Mouse (Mus musculus) limb, embryonic 14.5 days (tissue): Measurements from ENCODE around the gene Mars. TPM values are rescaled to one million over a fixed set of nuclear protein-coding genes. Genes with fewer than 3 reads are reported as not detected.
"Not testable (repeated sequence)": the region's sequence is repeated elsewhere in the genome, so short reads cannot be mapped to it uniquely, and the experiment has no call there.

Source experiments
- ATAC-seq: fragments of 200-750 bp; cut with Nextera tagmentation; 2 replicates; pipeline ENCODE4 v1.8.0; 2017; ENCODE audit warnings: low read depth, moderate number of reproducible peaks, moderate TSS enrichment; ENCODE audit not compliant: low FRiP score
- DNase-seq: peaks from one replicate; pipeline ENCODE4 v3.0.0-alpha.2; 2015; ENCODE audit warnings: low spot score
- H3K27ac ChIP-seq: fragments of 300-500 bp; sonication (generic); replicated peaks from 2 replicates; pipeline ENCODE4 v1.5.1; 2014; ENCODE audit warnings: low read depth, mild to moderate bottlenecking, low read length, moderate library complexity, mixed read lengths
- H3K27me3 ChIP-seq: fragments of 300-500 bp; sonication (generic); 2 replicates; pipeline ENCODE4 v1.6.1; 2014; ENCODE audit warnings: low read length, mixed read lengths; ENCODE audit not compliant: control insufficient read depth, insufficient read depth
- H3K36me3 ChIP-seq: fragments of 300-500 bp; sonication (generic); 2 replicates; pipeline ENCODE4 v1.6.1; 2014; ENCODE audit warnings: mild to moderate bottlenecking, low read length, moderate library complexity, mixed read lengths; ENCODE audit not compliant: control insufficient read depth, insufficient read depth
- H3K4me1 ChIP-seq: fragments of 300-500 bp; sonication (generic); 2 replicates; pipeline ENCODE4 v1.6.1; 2014; ENCODE audit warnings: antibody characterized with exemption, low read length, mixed read lengths; ENCODE audit not compliant: control insufficient read depth, insufficient read depth
- H3K4me2 ChIP-seq: fragments of 300-500 bp; sonication (generic); replicated peaks from 2 replicates; pipeline ENCODE4 v1.6.1; 2014; ENCODE audit warnings: low read depth, mild to moderate bottlenecking, low read length, moderate library complexity; ENCODE audit not compliant: severe bottlenecking
- H3K4me3 ChIP-seq: fragments of 300-500 bp; sonication (generic); replicated peaks from 2 replicates; pipeline ENCODE4 v1.5.1; 2014; ENCODE audit warnings: low read length
- H3K9ac ChIP-seq: fragments of 300-500 bp; sonication (generic); 2 replicates; pipeline ENCODE4 v1.6.1; 2014; ENCODE audit warnings: mild to moderate bottlenecking, low read depth, low read length, moderate library complexity; ENCODE audit not compliant: severe bottlenecking
- H3K9me3 ChIP-seq: fragments of 300-500 bp; sonication (generic); 2 replicates; pipeline ENCODE4 v1.6.1; 2016; ENCODE audit warnings: low read length; ENCODE audit not compliant: control insufficient read depth
- POLR2A ChIP-seq: fragments of 200-500 bp; IDR thresholded peaks from 2 replicates; pipeline ENCODE4 v1.8.0; 2012; ENCODE audit warnings: inconsistent platforms, mild to moderate bottlenecking, moderate library complexity, borderline replicate concordance; ENCODE audit not compliant: insufficient read depth, insufficient read length; ENCODE audit errors: extremely low read depth
- WGBS: fragments of 180-500 bp; shearing (Covaris S2); extraction: QIAGEN DNeasy Blood & Tissue Kit; methylation state at CpG from one replicate; pipeline ENCODE4 v1.1.7; 2014; 5-methylcytosine and 5-hydroxymethylcytosine counted together
- polyA plus RNA-seq, 2 experiments: library from polyadenylated mRNA; depleted of rRNA in 1 of 2; stranded (reverse) in 1 of 2; unstranded in 1 of 2; fragments of >200 nt; fragmentation: Nextera tagmentation in 1 of 2; extraction: Ambion mirVana in 1 of 2; gene quantifications; 2 replicates each; pipeline versions ENCODE4 v1.2.1 to v1.2.3; 2012 to 2014

Gene Mars
- polyA plus RNA-seq, 2 experiments = 79.8 to 114 TPM

DNA sequence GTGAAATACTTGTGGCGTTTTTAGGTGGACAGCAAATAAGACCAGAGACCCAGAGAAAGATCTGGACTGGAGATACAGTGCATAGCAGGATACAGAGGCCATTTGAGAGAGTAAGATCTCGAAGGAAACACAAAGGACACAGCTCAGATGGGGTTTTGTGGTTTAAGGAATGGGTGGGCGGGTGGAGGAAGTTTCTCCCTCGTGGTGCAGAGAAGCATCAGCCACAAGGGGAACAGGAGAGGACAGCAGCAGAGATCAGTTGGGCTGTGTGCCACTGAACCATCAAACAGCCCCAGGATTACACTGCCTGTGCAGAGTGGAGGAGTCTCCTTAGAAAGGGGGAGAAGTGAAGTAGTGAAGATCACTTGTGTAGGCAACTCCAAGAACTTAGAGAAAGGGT is 6.4 kb upstream of the Mars start:
- H3K4me2 ChIP-seq = no peak overlapping the region
- no peaks in the 10 kb centered on the region for H3K27me3 ChIP-seq
- WGBS = 41% methylated on average over 4 of the region's 4 CpGs
- TF ChIP-seq POLR2A = no peak
- no peaks in the 10 kb centered on the region for H3K36me3 ChIP-seq
- no peaks in the 10 kb centered on the region for H3K9me3 ChIP-seq
- DNase-seq (no peak), ATAC-seq (no peak)
- H3K4me1 ChIP-seq = no peaks in the 10 kb centered on the region
- H3K9ac ChIP-seq = no peak overlapping the region
- no peak overlapping the region for H3K4me3 ChIP-seq
- no peak overlapping the region for H3K27ac ChIP-seq

DNA sequence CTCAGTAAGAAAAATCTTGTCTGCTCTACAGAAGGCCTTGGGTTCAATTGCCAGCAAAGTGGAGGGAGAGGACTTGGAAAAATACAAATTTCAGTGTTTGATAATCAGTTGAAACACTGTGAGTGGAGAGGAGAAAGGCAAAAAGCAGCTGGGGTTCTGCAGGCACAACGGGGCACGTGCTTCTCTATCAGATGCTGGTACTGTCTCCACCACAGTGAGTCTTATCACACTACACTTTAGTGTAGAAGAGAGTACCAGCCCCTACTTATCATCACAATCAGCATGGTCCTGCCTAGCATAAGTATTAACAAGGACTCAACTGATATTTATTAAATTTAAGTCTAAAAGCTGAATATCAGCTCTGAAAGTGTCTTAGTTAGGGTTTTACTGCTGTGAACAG is 5.7 kb upstream of the Mars start:
- 77% methylated on average over 2 of the region's 2 CpGs for WGBS

DNA sequence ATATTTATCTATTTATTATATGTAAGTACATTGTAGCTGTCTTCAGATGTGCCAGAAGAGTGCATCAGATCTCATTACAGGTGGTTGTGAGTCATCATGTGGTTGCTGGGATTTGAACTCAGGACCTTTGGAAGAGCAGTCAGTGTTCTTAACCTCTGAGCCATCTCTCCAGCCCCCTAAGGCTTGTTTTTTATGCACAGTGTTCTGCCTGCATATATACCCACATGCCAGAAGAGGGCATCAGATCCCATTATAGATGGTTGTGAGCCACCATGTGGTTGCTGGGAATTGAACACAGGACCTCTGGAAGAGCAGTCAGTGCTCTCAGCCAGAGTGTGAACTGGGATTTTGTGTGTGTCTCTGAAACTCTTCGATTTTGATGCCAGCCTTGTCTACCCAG is 3.4 kb upstream of the Mars start:
- not testable (repeated sequence) for H3K4me3 ChIP-seq, H3K27ac ChIP-seq, H3K4me1 ChIP-seq, H3K9ac ChIP-seq, H3K36me3 ChIP-seq, H3K4me2 ChIP-seq, DNase-seq, H3K9me3 ChIP-seq, ATAC-seq, H3K27me3 ChIP-seq
- 83% methylated on average over 1 of the region's 1 CpGs for WGBS

More for the DNA sequence above, 5.7 kb upstream of the Mars start:
- TF ChIP-seq POLR2A = no peak
- no peak overlapping the region for H3K27ac ChIP-seq
- no peaks in the 10 kb centered on the region for H3K9me3 ChIP-seq
- H3K4me2 ChIP-seq = no peak overlapping the region
- no peaks in the 10 kb centered on the region for H3K27me3 ChIP-seq
- H3K4me3 ChIP-seq = no peak overlapping the region
- H3K36me3 ChIP-seq = no peaks in the 10 kb centered on the region
- DNase-seq = no peak
- H3K4me1 ChIP-seq = no peaks in the 10 kb centered on the region
- ATAC-seq = no peak
- H3K9ac ChIP-seq = no peak overlapping the region

DNA sequence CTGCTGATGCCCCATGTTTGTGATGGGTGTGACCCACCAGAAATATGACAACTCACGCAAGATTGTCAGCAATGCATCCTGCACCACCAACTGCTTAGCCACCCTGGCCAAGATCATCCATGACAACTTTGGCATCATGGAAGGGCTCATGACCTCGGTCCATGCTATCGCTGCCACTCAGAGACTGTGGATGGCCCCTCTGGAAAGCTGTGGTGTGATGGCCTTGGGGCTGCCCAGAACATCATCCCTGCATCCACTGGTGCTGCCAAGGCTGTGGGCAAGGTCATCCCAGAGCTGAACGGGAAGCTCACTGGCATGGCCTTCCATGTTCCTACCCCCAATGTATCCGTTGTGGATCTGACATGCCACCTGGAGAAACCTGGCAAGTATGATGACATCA is 1.9 kb upstream of the Mars start:
- not testable (repeated sequence) for H3K9me3 ChIP-seq, H3K27ac ChIP-seq, H3K9ac ChIP-seq, DNase-seq, H3K4me1 ChIP-seq, ATAC-seq, H3K27me3 ChIP-seq, H3K4me3 ChIP-seq, H3K36me3 ChIP-seq, H3K4me2 ChIP-seq
- WGBS = 93% methylated on average over 5 of the region's 5 CpGs

DNA sequence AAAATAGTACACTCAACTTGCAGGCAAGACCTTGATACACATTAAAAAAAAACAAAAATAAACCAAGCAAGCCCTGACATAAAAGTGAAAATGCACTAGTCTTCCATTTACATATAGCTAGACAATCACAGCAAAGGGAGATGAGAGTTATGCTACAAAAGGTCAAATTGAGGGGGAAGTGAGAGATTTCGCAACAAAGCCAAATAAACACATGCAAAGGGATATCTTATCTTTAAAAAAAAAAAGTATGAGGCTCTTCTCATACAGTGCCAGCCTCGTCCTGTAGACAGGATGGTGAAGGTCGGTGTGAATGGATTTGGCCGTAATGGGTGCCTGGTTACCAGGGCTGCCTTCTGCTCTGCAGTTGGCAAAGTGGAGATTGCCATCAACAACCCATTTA is 1.3 kb upstream of the Mars start:
- Histone ChIP-seq H3K4me2 (no peak overlapping the region), H3K4me1 (peaks cover 4% of the 10 kb centered on the region), H3K27ac (no peak overlapping the region), H3K9me3 (no peaks in the 10 kb centered on the region), H3K27me3 (no peaks in the 10 kb centered on the region), H3K36me3 (peaks cover 11% of the 10 kb centered on the region), H3K9ac (no peak overlapping the region), H3K4me3 (no peak overlapping the region)
- TF ChIP-seq POLR2A = no peak
- ATAC-seq = no peak
- 76% methylated on average over 4 of the region's 4 CpGs for WGBS
- no peak for DNase-seq

DNA sequence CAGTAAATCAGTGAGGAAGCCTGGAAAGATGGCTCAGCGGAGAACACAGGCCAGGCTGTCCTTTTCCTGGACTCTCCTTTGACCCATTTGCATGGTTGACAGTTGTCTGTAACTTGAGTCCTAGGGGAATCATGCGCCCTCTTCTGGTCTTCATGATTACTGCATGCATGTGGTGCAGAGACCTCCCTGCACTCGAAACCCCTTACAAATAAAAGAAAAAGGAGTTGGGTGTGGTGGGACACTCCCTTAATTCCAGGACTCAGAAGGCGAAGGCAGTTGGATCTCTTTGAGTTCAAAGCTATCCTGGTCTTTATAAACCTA is 730 bp upstream of the Mars start:
- Histone ChIP-seq H3K27ac (peak overlapping the region; percentile 74), H3K4me1 (peaks cover 4% of the 10 kb centered on the region), H3K4me3 (peak overlapping the region; percentile 69), H3K4me2 (peak overlapping the region; percentile 60), H3K9ac (peak overlapping the region; percentile 83), H3K27me3 (no peaks in the 10 kb centered on the region), H3K36me3 (peaks cover 16% of the 10 kb centered on the region), H3K9me3 (no peaks in the 10 kb centered on the region)
- WGBS = 2% methylated on average over 4 of the region's 4 CpGs
- DNase-seq (peak; percentile 86), ATAC-seq (peak; percentile 48)
- TF ChIP-seq POLR2A = no peak
